Mouse (Mus musculus) CH12.LX (cell line): Measurements from ENCODE around the gene Gm17387.
A peak's percentile ranks its signal among the peaks of the same experiment; 100 is the strongest.

Experiments
- CHD2 ChIP-seq: IDR thresholded peaks from 2 replicates; pipeline ENCODE4 v1.6.1; 2011; ENCODE audit warnings: low read length, improper control_type of control experiment
- CTCF ChIP-seq, 2 experiments: IDR thresholded peaks in 1 of 2; conservative IDR thresholded peaks in 1 of 2; 2 replicates each; pipeline ENCODE4 v1.5.1; 2011 to 2012; ENCODE audit warnings: low read depth in 2 of 2, low read length in 2 of 2, improper control_type of control experiment in 1 of 2, inconsistent platforms in 1 of 2, mild to moderate bottlenecking in 1 of 2, moderate library complexity in 1 of 2
- HCFC1 ChIP-seq: IDR thresholded peaks from 2 replicates; pipeline ENCODE4 v1.6.1; 2012; ENCODE audit warnings: low read depth, mild to moderate bottlenecking, inconsistent platforms, low read length, improper control_type of control experiment
- JUN ChIP-seq: IDR thresholded peaks from 2 replicates; pipeline ENCODE4 v1.6.1; 2011; ENCODE audit warnings: low read depth, mild to moderate bottlenecking, low read length, improper control_type of control experiment, moderate library complexity; ENCODE audit not compliant: insufficient read depth
- MAFK ChIP-seq: IDR thresholded peaks from 2 replicates; pipeline ENCODE4 v1.6.1; 2011; ENCODE audit warnings: low read length, improper control_type of control experiment; ENCODE audit not compliant: insufficient replicate concordance
- MAX ChIP-seq: IDR thresholded peaks from 2 replicates; pipeline ENCODE4 v1.6.1; 2011; ENCODE audit warnings: low read length, improper control_type of control experiment
- MYC ChIP-seq: IDR thresholded peaks from 2 replicates; pipeline ENCODE4 v1.6.1; 2011; ENCODE audit warnings: low read depth, mild to moderate bottlenecking, improper control_type of control experiment, low read length
- POLR2A ChIP-seq: IDR thresholded peaks from 2 replicates; pipeline ENCODE4 v1.6.1; 2011; ENCODE audit warnings: low read depth, mild to moderate bottlenecking, improper control_type of control experiment, low read length
- USF1 ChIP-seq: IDR thresholded peaks from 2 replicates; pipeline ENCODE4 v1.6.1; 2014; ENCODE audit warnings: low read depth, mild to moderate bottlenecking, inconsistent platforms, low read length, improper control_type of control experiment

DNA sequence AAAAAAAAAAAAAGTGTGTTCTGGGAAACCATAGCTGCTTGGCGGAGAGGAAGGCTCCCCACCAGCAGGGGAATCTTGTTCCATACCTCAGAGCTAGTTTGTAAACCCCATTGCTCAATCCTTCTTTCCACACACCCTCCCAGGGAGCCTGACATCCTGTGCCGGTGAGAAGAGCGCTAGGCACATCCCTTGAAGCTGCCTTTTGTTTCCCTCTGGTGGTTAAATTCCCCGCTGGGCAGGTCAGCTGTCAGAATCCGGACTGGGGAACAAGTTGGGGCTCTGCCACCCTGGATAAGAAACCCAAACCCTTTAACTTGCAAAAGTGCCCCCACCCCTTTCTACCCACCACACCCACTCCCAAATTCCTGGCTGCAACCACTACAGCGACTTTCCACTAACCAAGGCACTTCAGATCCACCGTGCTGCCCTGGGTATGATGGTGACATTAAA is 20.6 kb upstream of the Gm17387 start:
- TF ChIP-seq JUN = no peak
- TF ChIP-seq MAX = no peak
- no peak for TF ChIP-seq POLR2A
- TF ChIP-seq CTCF (conservative IDR thresholded peaks at IDR 0.05 in 1 of 2, IDR thresholded peaks at IDR 0.05 in 1 of 2; ENCODE audit: low read depth in 2 of 2, low read length in 2 of 2) = peak in 1 of 2 experiments; percentile 56; a peak in 2 of 4 replicates
- TF ChIP-seq USF1 = no peak
- TF ChIP-seq MAFK = no peak
- TF ChIP-seq MYC = no peak
- no peak for TF ChIP-seq CHD2
- TF ChIP-seq HCFC1 = no peak
